Mouse (Mus musculus): ENCODE data around the gene Macf1.
"Not testable (repeated sequence)": the region's sequence is repeated elsewhere in the genome, so short reads cannot be mapped to it uniquely, and the experiment has no call there.

The Macf1 gene

DNA sequence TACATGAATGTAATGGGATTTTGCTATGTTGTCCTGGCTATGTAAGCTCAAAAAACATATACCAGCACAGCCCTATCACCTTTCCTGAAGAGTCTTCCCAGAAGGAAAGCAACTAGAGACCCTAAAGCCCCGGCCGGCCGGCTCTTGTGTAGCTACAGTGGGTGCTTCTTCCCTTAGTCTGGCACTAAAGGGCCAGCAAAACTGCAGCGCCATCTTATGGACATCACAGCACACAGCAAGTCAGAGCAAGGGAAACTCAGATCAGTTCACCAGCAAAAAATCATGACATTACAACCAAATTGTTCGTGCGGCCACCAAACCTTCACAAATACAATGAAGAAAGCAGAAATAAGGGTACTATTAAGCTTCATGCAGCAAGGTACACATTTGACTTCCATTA lies 154.9 kb downstream of the Macf1 start:
- DNase-seq: peak; percentile 52

DNA sequence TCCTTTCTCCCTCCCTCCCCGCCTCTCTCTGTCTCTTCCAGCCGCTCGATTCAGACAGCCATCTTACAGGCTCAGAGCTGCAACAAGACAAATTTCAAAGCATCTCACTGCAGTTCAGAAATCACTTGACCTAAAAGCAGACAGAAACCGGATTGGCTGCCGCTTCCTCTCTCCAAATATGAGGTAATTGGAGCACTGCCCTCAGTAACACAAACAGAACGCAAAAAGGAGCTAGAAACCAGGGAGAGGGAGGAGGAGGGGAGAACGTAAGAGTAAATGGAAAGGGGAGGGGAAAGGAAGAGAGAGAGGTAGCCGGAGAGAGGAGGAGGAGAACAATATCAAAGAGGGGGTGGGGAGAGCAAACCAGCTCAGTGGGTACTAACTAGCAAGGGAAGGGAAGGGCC lies 156.6 kb downstream of the Macf1 start:
- peak; percentile 72 for DNase-seq

DNA sequence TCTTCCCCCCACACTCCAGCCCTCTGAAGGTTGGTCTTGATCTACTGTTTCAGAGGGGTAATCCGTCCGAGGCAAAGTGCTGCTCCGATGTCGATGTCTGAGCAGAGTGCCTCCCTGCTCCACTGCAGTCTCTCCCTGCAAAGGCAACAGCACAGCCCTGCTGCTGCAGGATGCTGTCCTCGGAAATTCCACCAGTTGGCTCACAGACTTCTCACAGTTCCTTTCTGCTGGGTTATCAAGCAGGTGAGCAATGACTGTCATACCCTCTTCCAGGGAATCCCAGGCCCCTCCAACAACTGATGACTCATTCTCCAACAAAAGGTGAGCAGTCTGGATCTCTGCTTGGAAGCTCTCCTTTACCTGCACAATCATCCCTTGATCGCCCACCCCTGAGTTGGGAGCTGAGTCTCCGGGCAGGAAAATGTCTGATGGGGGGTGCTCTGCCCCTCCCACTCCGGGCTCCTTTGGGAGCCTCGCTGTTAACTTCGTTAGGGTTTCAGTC lies 157.3 kb downstream of the Macf1 start:
- DNase-seq: no peak

DNA sequence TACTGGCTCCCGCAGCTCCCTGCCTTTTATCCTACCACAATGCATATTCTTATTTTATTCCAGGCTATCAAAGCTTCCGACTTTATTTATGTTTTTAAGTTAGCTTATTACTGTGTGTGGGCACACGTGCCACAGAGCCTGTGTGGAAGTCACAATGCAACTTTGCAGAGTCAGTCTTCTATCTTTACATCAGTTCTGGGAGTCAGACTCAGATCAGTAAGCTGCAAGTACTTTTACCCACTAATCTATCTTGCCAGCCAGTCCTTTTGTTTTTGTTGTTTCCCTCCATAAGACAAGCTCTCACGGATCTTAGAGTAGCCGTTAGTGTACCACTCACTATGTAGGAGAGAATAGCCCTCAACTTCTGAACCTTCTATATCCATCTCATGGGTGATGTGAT lies 159.4 kb downstream of the Macf1 start:
- DNase-seq: no peak

DNA sequence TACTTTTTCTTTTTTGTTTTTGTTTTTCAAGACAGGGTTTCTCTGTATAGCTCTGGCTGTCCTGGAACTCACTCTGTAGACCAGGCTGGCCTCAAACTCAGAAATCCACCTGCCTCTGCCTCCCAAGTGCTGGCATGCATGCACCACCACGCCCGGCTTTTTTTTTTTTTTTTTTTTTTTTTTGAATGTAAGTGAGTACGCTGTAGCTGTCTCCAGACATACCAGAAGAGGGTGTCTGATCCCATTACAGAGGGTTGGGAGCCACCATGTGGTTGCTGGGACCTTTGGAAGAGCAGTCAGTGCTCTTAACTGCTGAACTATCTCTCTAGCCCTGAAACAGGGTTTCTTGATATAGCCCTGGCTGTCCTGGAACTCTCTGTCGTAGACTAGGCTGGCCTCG lies 164.0 kb downstream of the Macf1 start:
- DNase-seq: not testable (repeated sequence)

DNA sequence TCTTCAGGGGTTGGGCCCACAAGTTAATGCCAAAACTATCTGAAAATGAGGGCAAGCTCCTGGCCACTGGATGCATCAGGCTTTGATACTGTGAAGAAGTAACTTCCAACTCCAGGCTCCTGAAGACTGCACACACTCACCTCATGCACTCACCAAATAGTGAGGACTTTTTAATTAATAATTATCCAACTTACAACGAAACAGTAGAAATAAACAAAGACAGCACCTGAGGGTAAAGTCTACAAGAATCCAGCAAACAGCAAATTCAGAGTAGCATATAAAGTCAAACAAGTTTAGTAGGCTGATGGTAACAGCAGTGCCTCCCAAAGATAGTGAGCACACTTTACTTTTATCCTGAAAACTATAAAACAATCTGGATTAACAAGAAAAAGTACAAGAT lies 168.5 kb downstream of the Macf1 start:
- DNase-seq: no peak

DNA sequence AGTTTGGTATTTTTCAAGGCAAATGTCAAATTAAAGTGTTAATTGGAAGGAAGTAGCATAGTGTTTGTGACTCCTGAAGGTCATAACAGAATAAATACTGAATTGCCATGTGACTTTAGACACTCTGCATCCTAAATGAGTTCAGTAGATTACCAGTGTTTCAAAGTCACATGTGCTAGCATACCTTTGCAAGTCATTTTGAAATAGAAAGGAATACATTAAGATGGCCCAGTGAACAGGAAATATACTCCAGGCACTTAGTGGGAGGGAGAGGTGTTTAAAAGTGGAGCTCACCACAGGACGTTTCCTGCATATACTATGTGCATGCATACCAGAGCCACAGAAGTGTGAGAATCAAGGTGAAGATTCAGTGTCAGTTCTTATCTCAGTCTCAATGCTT lies 174.0 kb downstream of the Macf1 start:
- no peak for DNase-seq

DNA sequence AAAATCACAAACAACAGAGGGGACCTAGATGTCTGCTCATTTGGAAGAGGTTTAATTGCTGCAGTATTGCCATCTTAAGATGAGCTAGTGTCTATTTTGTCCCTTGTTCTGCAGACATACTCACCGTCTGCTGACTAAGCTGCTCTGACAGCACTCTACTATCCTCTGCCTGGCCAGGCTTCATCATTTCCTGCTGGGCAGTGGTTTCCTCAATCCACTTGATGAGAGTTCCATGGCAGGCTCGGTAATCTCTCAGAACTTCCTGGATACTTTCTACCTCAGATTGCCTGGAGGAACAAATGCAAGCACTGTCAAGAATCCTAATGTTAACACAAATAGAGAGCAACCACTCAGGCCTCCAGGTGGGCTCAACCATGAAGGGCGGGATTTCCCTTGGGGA lies 195.1 kb downstream of the Macf1 start:
- no peak for DNase-seq

DNA sequence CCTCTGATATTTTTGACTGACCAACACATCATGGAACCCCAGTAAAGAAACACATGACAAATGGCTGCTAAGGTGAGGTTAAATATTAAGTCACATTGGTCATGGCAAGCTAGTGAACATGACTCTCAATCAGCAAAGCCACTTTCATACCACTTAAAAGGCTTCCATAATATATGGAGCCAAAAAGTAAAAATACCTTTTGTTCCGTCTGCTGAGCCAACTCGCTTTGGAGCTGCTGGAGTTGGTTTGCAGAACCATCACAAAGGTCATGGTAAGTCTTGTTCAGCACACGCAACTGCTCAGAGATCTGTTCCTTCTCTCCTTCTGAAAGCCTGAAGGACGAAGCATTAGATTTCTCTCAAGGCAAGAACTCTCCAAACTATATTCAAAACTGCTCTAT lies 204.2 kb downstream of the Macf1 start:
- no peak for DNase-seq

DNA sequence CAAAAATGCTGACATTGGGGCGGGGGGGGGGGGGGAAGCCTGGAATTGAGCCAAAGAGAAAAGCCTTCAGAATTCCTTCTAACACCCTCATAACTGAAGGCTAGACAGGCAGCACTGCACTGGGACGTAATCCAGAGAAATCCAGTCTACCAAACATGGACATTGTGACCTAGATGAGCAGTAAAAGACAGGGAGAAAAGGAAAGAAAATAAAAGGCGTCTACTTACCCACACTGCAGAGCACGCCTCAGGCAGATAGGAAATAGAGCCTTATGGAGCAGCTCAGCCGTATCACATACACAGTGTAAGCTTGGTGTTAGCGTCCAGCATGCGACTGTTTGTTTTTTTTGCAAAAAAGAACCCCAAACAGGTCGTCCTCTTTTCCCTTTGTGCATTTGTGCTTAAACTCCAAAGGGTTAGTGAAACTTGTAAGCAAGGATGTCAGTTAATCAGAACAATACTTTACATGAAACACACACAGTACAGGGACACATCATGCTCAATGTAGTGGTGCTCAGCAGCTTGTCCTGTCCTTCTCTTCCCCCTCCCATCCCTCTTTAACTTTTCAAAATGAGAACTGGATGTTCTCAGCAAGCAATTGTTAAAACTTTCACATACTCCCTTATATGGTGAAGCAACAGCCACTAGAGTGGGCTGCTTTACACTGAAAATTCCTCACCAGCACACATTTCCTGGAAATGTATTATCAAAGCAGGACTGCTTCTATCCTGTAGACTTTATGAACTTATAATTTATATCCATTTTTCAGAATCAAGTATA lies 205.3 kb downstream of the Macf1 start:
- DNase-seq: no peak

DNA sequence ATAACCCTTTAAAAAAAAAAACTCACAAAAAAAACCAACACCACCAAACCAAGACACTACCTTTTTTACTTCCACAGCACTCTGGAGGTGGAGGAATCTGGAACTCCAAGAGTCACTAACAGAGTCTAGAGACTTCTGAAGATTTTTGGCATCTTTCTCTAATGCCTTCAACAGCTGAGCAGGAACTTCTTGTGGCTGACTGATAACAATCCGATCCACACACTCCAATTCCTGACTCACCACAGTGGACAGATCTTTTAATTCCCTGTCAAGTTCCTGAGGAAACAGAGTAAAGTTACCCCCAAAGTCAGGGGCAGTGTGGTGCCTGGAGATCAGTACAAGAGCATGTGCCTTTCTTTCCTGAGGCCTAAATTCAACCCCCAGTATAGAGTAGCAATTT lies 218.4 kb downstream of the Macf1 start:
- no peak for DNase-seq

DNA sequence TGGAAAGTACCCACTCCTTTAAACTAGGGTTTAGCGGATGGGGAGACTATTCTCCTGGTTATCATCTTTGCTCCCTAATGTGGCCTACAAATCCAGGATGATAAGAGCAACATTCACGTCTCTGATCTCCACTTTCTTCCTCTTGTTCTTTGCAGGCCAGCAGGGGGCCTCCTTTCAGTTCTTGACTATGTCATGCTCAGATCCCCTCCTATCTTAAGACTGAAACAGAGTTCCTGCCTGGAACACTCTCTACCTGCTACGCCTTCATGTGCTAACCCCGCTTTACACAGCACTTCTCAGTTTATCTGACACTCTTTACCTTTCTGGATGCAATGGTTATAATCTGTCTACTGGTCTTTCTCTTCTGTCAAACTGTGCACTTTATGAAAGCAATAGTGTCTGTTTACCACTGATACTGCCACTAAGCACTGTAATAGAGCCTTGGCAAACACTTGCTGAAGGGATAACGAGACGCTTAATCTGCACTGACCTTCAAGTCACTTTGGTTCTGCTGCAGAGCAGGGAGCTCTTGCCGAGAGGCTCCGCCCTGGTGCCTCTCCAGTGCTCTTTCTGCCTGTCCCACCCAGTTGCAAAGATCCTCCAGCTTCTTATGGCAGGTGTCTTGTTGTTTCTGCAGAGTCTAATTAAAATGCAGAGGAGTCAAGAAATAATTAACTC lies 223.4 kb downstream of the Macf1 start:
- no peak for DNase-seq

DNA sequence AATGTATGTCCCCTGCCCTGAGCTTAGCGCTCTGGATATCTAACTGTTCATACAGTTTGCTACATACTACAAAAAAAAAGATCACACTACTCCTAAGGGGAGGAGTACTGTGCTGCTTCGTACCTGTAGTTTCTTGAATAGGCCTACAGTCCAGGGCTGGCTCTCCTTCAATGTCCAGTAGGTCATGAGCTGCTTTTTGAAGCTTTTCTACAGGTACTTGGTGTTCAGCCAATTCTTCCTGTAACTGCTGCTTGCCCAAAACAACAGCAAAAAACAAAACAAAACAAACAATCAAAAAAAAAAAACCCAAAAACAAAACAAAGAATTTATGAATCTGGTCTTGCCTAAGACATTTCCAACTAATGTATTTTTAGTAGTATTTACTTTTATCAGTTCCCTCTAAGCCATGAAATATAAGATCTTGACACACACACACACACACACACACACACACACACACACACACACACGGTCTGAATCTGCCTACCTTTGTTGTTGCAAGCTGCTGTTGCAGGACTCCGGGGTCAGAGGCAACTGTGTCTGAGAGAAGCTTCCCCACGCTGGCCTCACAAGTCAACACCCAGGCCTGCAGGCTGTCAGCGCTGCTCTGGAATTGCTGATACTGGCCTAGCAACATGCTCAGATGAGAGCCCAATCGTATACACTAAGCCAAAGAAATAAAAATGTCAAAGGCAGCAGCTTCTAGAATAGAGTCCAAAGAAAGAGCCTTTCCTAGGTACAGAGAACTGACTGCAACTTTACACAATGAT lies 229.1 kb downstream of the Macf1 start:
- DNase-seq: no peak

DNA sequence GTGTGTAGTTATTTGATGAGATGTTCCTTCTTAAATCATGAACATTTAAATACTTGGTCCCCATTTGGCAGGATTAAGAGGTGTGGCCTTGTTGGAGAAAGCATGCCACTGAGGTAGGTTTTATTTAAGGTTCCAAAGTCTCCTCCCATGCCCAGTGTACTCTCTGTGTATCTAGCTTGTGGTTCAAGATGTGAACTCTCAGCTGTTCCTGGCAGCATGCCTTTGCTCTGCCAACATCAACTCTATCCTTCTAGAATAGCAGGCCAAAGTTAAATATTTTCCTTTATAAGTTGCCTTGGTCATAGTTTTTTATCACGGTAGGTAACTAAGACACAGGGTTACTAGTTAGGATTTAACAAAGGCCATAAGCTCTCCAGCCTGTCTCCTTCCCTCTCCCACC lies 230.4 kb downstream of the Macf1 start:
- DNase-seq: no peak

DNA sequence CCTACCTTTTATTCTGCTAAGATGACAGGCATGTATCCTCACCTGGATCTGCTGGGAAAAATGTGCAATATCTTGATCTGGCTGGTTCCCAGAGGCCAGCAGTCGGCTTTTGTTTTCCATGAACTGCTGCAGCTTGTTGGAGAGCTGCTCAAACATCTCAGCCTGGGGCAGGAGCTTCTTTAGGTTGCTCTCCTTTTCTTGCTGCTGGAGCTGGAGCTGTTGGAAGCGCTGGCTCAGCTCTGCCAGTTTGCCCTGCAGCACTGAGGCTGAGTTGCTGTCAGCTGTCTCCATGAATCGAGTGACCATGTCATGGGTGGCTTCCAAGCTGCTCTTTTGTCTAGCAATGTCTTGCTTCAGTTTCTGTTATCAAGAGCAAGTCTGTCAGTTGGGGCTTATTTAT lies 232.2 kb downstream of the Macf1 start:
- DNase-seq: no peak

DNA sequence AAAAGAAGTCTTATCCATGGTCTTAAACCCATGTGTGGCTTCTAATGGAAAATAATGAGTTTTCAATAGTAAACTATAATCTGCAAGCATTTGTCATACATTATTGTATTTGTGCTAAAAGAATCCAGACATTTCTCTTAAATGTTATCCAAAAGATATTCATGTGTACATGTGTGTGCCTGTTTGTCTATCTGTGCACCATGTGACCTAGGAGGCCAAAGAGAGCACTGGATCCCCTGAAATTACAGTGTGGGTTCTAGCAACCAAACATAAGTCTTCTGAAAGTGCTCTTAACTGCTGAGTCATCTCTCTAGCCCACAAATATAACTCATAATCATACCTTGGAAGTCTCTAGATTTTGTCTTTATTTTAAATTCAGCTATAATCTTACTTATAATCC lies 234.9 kb downstream of the Macf1 start:
- DNase-seq: no peak

DNA sequence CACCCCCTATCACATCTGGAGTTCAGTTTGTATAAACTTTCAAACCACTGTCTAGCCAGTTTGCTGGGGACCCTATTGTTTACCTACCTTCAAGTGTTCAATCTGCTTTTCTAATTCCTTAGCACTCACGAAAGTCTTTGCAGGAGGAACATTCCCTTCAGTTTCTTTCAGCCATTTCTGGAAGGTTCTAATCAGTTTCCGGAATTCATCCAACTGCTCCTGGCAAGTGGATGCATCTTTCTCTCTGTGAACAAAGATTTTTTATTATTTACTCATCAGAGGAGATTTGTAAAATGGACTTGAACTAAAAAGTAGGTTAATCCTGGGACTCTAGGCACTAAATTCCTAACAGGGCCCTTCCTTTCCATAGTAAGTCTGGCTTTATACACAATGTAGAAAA lies 236.1 kb downstream of the Macf1 start:
- no peak for DNase-seq

DNA sequence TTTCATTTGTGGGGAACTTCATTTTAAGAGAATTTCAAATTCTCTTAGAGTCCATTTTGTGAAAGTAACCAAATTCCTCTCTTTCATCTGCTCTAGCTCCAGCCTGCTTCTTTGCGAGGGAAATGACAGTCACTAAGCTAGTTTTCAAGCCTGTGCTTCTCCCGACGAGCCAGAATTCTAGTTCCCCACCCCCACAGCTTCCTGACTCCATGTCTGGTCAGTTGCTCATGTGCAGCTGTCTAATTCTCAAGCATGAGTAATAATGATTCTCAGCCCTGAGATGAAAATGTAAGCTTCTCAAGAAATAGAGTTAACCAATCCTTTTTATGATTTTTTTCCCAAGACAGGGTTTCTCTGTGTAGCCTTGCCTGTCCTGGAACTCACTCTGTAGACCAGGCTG lies 236.9 kb downstream of the Macf1 start:
- DNase-seq: no peak

DNA sequence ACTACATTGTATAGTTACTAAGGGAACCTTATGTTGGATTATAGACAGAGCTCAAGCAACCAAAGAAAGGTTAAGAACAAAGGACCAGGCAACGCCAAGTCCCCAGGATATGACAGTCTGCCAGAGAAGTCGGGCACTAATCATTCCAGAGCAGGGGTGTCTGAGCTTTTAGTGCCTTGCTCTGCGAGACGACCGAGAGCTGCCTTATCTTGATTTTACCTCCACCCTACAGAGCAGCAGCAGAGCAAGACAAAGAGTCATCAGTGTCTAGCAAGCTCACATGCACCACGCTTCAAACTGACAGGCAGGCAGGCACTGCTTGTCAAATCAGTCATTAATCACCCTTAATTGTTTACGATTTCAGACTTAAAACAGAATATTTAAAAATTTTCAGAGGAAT lies 237.4 kb downstream of the Macf1 start:
- DNase-seq: no peak

DNA sequence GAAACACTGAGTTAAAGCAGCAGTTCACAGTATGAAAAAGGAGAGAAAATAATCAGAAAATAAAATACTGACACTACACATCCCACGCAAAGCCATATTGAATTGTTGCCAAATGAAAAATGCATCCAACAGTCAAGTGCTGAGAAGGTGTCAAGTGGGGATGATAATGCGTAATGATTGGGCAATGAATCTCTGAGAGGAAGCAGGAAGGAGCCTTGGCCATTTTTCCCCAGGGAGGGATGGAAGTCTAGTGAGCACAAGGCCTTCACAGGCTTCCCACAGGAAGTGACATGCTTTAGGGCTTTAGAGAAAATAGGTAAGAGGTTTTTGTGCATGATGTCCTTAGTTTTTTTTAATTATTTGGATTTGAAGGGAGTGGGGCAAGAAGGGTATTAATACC lies 237.9 kb downstream of the Macf1 start:
- DNase-seq: not testable (repeated sequence)

DNA sequence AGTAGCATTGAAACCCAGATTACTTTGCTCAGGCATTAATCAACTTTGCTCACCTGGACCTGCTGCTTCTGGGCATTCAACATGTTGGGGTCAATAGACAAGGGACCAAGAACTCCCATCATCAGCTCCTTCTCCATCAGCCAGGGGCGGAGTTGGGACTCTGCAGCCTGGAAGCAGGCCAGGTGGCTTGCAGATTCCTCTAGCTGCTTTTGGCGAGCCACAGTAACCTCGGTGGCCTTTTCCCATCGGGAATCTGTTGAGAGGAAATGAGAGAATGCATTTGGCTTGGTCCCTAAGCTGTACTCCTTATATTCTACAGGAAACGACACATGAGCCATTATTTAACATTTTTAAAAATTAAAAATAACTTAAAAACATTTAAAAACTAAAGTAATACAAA lies 245.7 kb downstream of the Macf1 start:
- peak; percentile 61 for DNase-seq

DNA sequence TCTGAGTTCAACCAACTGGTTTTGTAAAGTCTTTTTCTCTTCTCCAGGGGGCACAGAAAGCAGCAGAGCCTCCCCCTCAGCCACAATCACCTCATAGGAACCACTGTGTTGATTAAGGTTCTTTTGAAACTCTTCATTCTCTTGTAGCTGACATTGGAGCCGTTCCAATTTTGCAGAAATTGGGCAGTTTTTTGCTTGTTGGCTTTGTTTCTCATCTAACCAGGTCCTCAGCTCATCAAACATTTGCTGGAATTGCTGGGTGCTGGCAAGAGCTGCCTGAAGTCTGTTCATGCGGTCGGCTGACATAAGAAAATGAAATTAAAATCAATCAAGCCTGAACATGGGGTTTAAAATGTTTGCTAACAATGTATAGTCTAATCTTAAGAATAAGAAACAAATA lies 251.0 kb downstream of the Macf1 start:
- DNase-seq: no peak

DNA sequence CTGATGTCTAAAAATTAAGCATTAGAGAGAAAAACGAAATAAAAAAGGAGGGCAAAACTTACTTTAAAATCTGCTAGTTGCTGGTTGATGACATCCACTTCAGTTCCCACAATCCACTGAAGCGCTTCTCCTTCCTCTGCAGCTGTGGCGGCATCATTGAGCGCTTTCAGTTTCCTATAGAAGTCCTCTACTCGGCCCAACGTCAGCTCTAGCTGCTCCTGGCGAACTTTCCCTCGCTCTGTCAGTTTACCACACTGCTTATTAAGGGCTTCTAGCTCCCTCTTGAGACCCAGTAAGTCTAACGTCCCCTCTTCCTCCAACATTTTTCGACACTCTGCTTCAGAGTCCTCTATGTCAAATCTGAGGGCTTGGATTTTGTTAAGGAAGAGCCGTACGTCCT lies 252.2 kb downstream of the Macf1 start:
- no peak for DNase-seq
